Mouse (Mus musculus) inflammation-experienced regulatory T-cells, adult 6 months (primary cell): ENCODE results near the gene Prex1. TPM values are rescaled to one million over a fixed set of nuclear protein-coding genes. Genes with fewer than 3 reads are reported as not detected.

ENCODE experiments used
- polyA plus RNA-seq, 3 experiments: library from polyadenylated mRNA; unstranded; fragments of 100-300 nt; shearing (Covaris generic); gene quantifications; one replicate each; pipeline ENCODE4 v1.2.1; 2017

Prex1 gene
- polyA plus RNA-seq, 3 experiments from 2014 or later: 31.3 to 54.8 (median 31.8) TPM

Other genes with a start within 250 kb of the Prex1 start
- under 1 TPM; 0.11 to 0.83 (median 0.44) TPM for gene Trp53rkb, start 78.7 kb upstream of the Prex1 start, polyA plus RNA-seq
- gene Arfgef2, start 91.8 kb upstream of the Prex1 start, polyA plus RNA-seq: 1 to 10 TPM; 2.4 to 4.2 (median 3.6) TPM
- 10 to 100 TPM; 58.2 to 87.3 (median 67.6) TPM for gene Cse1l, start 192.2 kb upstream of the Prex1 start, polyA plus RNA-seq